Mouse (Mus musculus) stomach, postnatal 0 days (tissue): Measurements from ENCODE around the gene Ccp110.

Experiments used
- CTCF ChIP-seq: IDR thresholded peaks from 2 replicates; pipeline ENCODE4 v1.5.1; 2016; ENCODE audit warnings: antibody characterized with exemption, low read depth, mild to moderate bottlenecking, moderate library complexity
- EP300 ChIP-seq: optimal IDR thresholded peaks from 2 replicates; pipeline ENCODE3; 2016; ENCODE audit warnings: antibody characterized with exemption

- no peak for TF ChIP-seq CTCF
- no peak for TF ChIP-seq EP300
These were observed 42.2 kb upstream of the Ccp110 start for GRCm38 (mm10) chr7:118670142-118670541.
